Mouse (Mus musculus): ENCODE results near the gene Chn1. TPM values are rescaled to one million over a fixed set of nuclear protein-coding genes. Genes with fewer than 3 reads are reported as not detected.
"Not testable (repeated sequence)": the region's sequence is repeated elsewhere in the genome, so short reads cannot be mapped to it uniquely, and the experiment has no call there.

Gene Chn1
- total RNA-seq (2021), result 10 to 100 TPM; 16.4 to 21.6 TPM
- long read RNA-seq, experiment 1, full-length matches to known transcripts, result 16 of 20 reads
- long read RNA-seq, experiment 1, partial matches to known transcripts, result 0 of 20 reads
- long read RNA-seq, experiment 1, other reads (novel, unspliced or antisense), result 4 of 20 reads
- long read RNA-seq, experiment 2, full-length matches to known transcripts, result 13 of 15 reads
- long read RNA-seq, experiment 2, partial matches to known transcripts, result 0 of 15 reads
- long read RNA-seq, experiment 2, other reads (novel, unspliced or antisense), result 2 of 15 reads

GRCm38 (mm10) chr2:73774786-73775682 lies at the start of gene Chn1:
TSS of gene Chn1 (minus strand) at chr2:73775346.
- peak; percentile 53 for DNase-seq

GRCm38 (mm10) chr2:73818742-73819141 lies 43.6 kb upstream of the Chn1 start:
- no peak for DNase-seq

- no peak for DNase-seq
Measured at GRCm38 (mm10) chr2:73807609-73808008, 32.5 kb upstream of the Chn1 start.

GRCm38 (mm10) chr2:73800127-73800526 lies 25.0 kb upstream of the Chn1 start:
- not testable (repeated sequence) for DNase-seq

GRCm38 (mm10) chr2:73798786-73799185 lies 23.6 kb upstream of the Chn1 start:
- DNase-seq, result no peak

GRCm38 (mm10) chr2:73798136-73798535 lies 23.0 kb upstream of the Chn1 start:
- no peak for DNase-seq

GRCm38 (mm10) chr2:73791846-73792630 lies 16.9 kb upstream of the Chn1 start:
- DNase-seq, result no peak

- DNase-seq, result peak; percentile 22
Measured at GRCm38 (mm10) chr2:73790332-73790731, 15.2 kb upstream of the Chn1 start.

- DNase-seq, result no peak
Measured at GRCm38 (mm10) chr2:73788395-73788794, 13.2 kb upstream of the Chn1 start.

- no peak for DNase-seq
Measured at GRCm38 (mm10) chr2:73782371-73782905, 7.3 kb upstream of the Chn1 start.

- DNase-seq, result no peak
Measured at GRCm38 (mm10) chr2:73780321-73781010, 5.3 kb upstream of the Chn1 start.

GRCm38 (mm10) chr2:73779796-73780195 lies 4.7 kb upstream of the Chn1 start:
- DNase-seq, result no peak

- DNase-seq, result no peak
Measured at GRCm38 (mm10) chr2:73779016-73779595, 4.0 kb upstream of the Chn1 start.

GRCm38 (mm10) chr2:73776936-73777335 lies 1.8 kb upstream of the Chn1 start:
- DNase-seq, result no peak

- DNase-seq, result no peak
Measured at GRCm38 (mm10) chr2:73775683-73776310, 651 bp upstream of the Chn1 start.

- no peak for DNase-seq
Measured at GRCm38 (mm10) chr2:73772945-73773344, 2.2 kb downstream of the Chn1 start.

GRCm38 (mm10) chr2:73768669-73769068 lies 6.5 kb downstream of the Chn1 start:
- DNase-seq, result no peak

GRCm38 (mm10) chr2:73763541-73763940 lies 11.6 kb downstream of the Chn1 start:
- no peak for DNase-seq

- DNase-seq, result no peak
Measured at GRCm38 (mm10) chr2:73759899-73760298, 15.2 kb downstream of the Chn1 start.

- DNase-seq, result no peak
Measured at GRCm38 (mm10) chr2:73759027-73759426, 16.1 kb downstream of the Chn1 start.

GRCm38 (mm10) chr2:73747297-73747696 lies 27.8 kb downstream of the Chn1 start:
- no peak for DNase-seq
